In the genomic region with DNA sequence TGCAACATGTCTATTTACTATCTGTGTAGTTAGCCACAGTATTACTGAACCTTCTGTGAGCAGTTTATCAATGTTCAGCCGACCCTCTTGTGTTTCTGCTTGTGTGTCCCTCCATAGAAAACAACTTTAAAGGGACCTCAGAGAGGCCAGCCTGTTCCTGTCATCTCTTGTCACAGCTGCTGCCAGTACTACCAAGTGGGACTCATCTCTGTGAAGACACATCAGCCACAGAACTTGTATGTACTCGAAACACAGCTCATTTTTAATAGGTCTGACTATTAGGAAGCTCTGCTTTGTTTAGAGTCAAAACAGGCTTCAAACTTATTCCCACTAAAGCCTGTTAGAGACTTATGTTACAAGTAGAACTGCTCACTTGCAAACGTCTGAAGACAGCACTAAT, we compare ENCODE assay signal across 23 mouse cellular contexts.
"Had no signal": no experiment of that assay in that cellular context is flagged by ENCODE, and none has a peak within 500 bp of the region (broad histone marks: within the 10 kb centered on the region; RNA-seq: fewer than 3 reads in every experiment).

No protein-coding gene starts in this region.

- H3K4me3 ChIP-seq: forebrain, embryonic 15.5 days; heart, adult 2 months; heart, embryonic 13.5 days; heart, embryonic 15.5 days; hindbrain, embryonic 13.5 days; hindbrain, embryonic 15.5 days; limb, embryonic 13.5 days; limb, embryonic 15.5 days had no signal

- H3K36me3 ChIP-seq: forebrain, embryonic 15.5 days; heart, embryonic 13.5 days; heart, embryonic 15.5 days; hindbrain, embryonic 13.5 days; hindbrain, embryonic 15.5 days; limb, embryonic 13.5 days; limb, embryonic 15.5 days had no signal

- H3K9me3 ChIP-seq: forebrain, embryonic 15.5 days; heart, embryonic 13.5 days; heart, embryonic 15.5 days; hindbrain, embryonic 13.5 days; hindbrain, embryonic 15.5 days; limb, embryonic 13.5 days; limb, embryonic 15.5 days had no signal

- H3K27ac ChIP-seq: forebrain, embryonic 15.5 days; heart, adult 2 months; heart, embryonic 13.5 days; heart, embryonic 15.5 days; hindbrain, embryonic 13.5 days; hindbrain, embryonic 15.5 days; hindbrain, postnatal 0 days; limb, embryonic 13.5 days; limb, embryonic 15.5 days had no signal

- H3K4me2 ChIP-seq: forebrain, embryonic 15.5 days; heart, embryonic 11.5 days; heart, embryonic 13.5 days; heart, embryonic 15.5 days; hindbrain, embryonic 13.5 days; hindbrain, embryonic 15.5 days; limb, embryonic 13.5 days; limb, embryonic 15.5 days had no signal

- DNase-seq: forebrain, postnatal 0 days; gastrocnemius, postnatal 14 days; gastrocnemius, postnatal 36 days; heart, adult 11 months; heart, adult 2 months; heart, postnatal 14 days; heart, postnatal 36 days; kidney, adult 11 months; kidney, adult 2 months; kidney, adult 9 months; layer of hippocampus, adult 9-11 months; layer of hippocampus, postnatal 36 days; left cerebral cortex, postnatal 4 days had no signal

- H3K9ac ChIP-seq: forebrain, embryonic 15.5 days; forebrain, postnatal 0 days; heart, embryonic 13.5 days; heart, embryonic 15.5 days; hindbrain, embryonic 13.5 days; hindbrain, embryonic 15.5 days; limb, embryonic 13.5 days; limb, embryonic 15.5 days had no signal

- ATAC-seq: forebrain, embryonic 15.5 days; forebrain, postnatal 0 days; hindbrain, postnatal 0 days; intestine, embryonic 16.5 days had no signal

- H3K4me1 ChIP-seq: forebrain, embryonic 15.5 days; heart, embryonic 13.5 days; heart, embryonic 15.5 days; hindbrain, embryonic 13.5 days; hindbrain, embryonic 15.5 days; limb, embryonic 13.5 days; limb, embryonic 15.5 days had no signal

- H3K27me3 ChIP-seq: forebrain, embryonic 15.5 days; heart, embryonic 13.5 days; heart, embryonic 15.5 days; hindbrain, embryonic 13.5 days; hindbrain, embryonic 15.5 days; limb, embryonic 13.5 days; limb, embryonic 15.5 days had no signal
